Mouse (Mus musculus) thymus, postnatal 14 days (tissue): ENCODE results near the gene Klk15.

Experiments
- DNase-seq: peaks from one replicate; pipeline ENCODE4 v3.0.0; 2021

Gene Klk15

DNA sequence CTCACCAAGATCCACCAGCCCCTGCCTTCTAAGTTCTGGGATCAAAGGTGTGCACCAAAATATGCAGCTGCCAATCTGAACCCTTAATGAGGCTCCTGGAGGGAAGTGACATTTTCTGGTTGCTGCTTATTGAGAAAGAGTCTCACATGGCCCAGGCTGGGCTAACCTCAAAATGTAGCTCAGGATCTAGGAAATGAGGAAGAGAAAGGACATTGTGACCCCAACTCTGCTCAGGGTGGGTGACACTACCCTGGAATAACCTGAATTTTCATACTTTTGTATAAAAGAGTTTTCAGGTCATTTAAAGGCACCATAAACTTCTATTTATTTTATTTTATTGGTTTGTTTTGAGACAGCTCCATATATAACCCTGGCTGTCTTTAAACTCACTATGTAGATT is 52.1 kb downstream of the Klk15 start:
- no peak for DNase-seq
